Mouse (Mus musculus) embryo, embryonic 11 days (tissue): ENCODE measurements around the gene Ubxn10.

Experiments
- DNase-seq: peaks from one replicate; pipeline ENCODE4 v3.0.0-alpha.2; 2015

Gene Ubxn10

GRCm38 (mm10) chr4:138700184-138700982, 36.6 kb downstream of the Ubxn10 start:
- DNase-seq, result peak; percentile 84

GRCm38 (mm10) chr4:138698296-138698695, 38.7 kb downstream of the Ubxn10 start:
- no peak for DNase-seq

DNA sequence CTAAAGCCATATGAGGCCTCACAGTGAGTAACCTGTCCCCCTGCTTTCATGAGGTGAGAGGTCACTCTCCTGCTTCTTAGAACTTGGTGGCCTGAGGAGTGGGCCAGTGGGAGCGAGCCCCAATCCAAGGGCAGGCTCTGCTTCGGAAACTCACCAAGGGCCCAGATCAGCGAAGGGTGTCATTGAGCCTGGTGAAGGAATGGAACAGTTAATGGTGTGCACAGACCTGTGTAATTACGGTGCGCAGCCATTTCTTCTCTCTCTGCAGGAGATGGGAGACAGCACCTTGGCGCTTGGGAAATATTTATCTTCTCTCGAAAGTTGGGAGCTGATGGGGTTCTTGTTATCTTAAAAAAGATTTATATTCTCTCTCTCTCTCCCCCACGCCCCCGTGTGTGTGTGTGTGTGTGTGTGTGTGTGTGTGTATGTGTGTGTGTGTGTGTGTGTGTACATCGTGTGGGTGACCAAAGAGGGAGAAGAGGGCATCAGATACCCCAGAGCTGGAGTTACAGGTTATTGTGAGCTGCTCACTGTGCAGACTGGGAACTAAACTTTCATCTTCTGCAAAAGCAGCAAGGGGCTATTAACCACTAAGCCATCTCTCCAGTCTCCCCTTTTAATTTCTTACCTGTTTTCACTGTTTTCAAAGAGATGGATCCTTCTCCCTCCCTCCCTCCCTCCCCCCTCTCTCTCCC, 39.7 kb downstream of the Ubxn10 start:
- no peak for DNase-seq

DNA sequence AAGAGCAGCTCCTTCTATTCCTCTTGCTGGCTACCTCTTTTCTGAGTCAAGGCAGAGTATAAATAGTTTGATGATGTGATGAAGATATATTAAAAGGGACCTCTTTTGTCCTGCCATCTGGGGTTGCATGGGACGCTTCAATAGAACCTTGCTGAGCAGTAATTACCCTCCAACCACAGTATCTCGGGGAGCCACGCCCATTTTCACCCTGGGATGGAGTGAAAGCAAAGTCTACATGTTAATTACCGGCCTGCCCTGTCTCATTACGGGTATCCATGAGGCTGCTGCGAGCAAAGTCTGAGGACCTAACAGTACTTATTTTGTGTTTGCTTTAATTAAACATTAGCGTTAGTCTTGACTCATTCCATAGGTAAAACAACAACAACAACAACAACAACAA, 40.2 kb downstream of the Ubxn10 start:
- DNase-seq, result peak; percentile 44

GRCm38 (mm10) chr4:138693043-138693692, 43.8 kb downstream of the Ubxn10 start:
- peak; percentile 49 for DNase-seq

DNA sequence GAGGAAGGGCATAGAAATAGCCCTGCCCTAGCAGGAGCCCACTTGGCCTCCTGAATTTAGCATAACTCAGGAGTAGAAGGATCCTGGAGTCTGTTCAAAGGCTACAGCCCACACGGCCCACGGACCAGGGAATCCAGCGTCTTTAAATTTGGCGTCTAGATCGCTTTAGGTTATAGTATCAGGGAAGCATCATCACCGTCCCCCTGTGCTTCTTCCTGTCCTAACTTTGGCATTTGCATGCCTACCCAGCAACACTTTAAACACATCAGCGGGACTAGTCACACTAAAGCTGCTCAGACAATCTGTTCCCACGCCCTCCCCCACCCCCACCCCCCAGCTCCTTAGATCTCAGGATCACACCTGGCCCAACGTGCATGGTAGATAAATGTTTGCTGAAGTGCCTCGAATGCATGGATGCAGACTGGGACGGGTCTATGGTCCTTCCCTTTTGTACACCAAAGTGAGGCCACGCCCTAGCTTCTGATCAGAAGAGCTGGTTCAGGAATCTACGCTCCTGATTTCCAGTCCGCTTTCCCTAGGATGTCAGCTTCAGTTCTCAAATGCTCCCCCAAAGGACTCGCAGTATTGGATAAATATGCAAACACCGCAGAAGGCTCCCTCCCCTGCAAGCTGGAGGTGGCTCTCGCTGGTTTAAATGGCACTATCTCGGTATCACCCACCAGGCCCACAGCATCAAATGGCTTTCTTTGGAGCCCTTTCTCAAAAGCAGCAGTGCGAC, 45.4 kb downstream of the Ubxn10 start:
- no peak for DNase-seq

GRCm38 (mm10) chr4:138690561-138690960, 46.4 kb downstream of the Ubxn10 start:
- no peak for DNase-seq

- DNase-seq, result no peak
Measured at GRCm38 (mm10) chr4:138689094-138689512, 47.9 kb downstream of the Ubxn10 start.

DNA sequence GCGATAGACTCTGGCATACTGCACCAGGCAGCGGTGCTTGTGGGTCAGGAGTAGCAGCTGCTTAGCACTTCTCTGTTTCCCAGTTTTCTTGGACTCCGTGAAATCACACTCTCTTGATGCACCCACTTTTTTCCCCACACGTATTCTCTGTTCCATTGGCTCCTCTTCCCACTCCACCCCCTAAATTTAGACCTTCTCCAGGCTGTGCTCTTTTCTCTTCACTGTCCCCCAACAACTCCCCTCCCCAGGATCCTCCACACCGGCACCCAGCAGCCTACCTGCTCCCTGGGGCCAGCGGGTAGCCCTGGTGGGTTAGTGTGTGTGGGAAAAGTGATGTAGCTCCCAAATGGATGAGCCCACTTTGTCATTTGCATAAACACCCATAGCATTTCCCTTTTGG, 51.2 kb downstream of the Ubxn10 start:
- DNase-seq, result no peak

DNA sequence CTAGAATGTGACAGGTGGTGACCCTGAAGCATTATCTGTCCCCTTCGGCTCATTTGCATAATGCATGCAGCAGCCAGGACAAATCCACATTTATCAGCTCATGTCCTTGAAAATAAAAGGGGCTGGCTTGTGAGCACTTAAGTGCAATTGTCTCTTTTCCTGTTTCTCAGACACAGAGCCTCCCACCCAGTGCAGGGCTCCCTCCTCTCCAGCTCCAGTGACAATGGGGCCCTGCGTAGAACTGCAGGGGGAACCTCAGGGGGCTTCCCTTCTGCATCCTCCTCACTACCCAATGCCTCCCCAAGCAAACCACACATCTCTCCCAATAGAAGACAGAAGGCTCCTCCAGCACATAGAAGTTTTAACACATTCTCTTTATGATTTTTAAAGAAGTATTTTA, 54.2 kb downstream of the Ubxn10 start:
- no peak for DNase-seq

- DNase-seq, result no peak
Measured at GRCm38 (mm10) chr4:138680124-138680523, 56.8 kb downstream of the Ubxn10 start.

GRCm38 (mm10) chr4:138677579-138677978, 59.4 kb downstream of the Ubxn10 start:
- DNase-seq, result peak; percentile 73

DNA sequence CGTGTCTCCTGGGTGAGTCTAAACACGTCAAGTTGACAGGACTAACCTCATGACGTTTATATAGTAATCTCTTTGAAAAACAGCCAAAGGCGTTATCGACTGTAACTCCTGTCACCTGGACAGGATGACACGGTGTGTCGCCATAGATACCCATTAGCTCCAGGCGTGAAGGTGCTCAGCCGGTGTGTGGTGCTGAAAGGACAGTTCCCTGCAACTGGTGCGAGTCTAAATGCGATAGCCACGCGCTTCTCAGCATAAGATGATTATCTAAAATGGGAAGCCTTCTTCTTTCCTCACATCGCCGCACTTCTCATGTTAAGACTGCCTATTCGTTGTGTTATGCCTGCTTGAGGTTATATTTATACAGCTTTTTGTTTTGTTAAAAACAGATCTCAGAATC, 60.5 kb downstream of the Ubxn10 start:
- DNase-seq, result peak; percentile 78

DNA sequence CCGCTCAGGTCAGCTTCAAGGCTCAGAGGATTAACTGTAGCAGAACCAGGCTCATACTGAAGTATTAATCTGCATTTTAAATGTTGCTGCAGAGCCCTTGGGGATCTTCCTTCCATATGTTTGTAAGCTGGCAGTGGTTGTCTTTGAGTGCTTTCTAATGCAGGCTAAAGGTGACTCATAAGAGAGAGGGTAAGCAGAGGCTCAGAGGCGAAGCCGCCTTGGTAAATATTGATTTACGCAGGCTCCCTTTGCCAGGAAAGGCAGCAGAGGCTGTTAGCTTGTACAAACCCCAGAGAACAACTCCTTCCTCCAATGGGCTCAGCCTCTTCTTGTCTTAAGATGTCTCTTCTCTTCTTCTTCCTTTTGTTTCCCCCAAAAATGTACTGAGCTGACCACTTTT, 64.8 kb downstream of the Ubxn10 start:
- DNase-seq, result no peak

- no peak for DNase-seq
Measured at GRCm38 (mm10) chr4:138670093-138670889, 66.7 kb downstream of the Ubxn10 start.

DNA sequence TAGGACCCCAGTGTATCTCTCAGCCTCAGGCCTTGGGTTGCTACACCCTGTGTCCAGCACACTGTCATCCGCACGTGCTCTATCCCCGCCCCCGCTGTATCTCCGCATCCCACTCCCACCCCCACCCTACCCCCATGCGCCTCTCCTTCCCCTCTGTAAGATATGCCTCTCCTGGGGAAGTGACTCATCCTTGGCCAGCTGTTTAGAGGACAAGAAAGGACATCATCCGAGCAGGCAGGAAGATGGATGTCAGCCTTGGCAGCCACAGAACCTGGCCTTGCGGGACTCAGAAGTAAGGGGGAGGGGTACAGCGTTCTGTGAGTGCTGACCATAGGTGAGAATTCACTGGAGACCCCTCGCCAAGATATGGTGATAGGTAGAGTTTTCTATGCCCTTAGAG, 70.4 kb downstream of the Ubxn10 start:
- DNase-seq, result no peak

- DNase-seq, result no peak
Measured at GRCm38 (mm10) chr4:138659936-138660602, 76.9 kb downstream of the Ubxn10 start.
